Mouse (Mus musculus): ENCODE measurements around the gene Pcsk4. TPM values are rescaled to one million over a fixed set of nuclear protein-coding genes. Genes with fewer than 3 reads are reported as not detected.
A peak's percentile ranks its signal among the peaks of the same experiment; 100 is the strongest.

The Pcsk4 gene
- polyA plus RNA-seq, 1 experiment from 2014 or later: 2.1 TPM

- no peak overlapping the region for H3K27ac ChIP-seq (replicated peaks)
- H3K4me3 ChIP-seq: no peak overlapping the region
- H3K9ac ChIP-seq: no peak overlapping the region
- H3K4me1 ChIP-seq: peaks cover 5% of the 10 kb centered on the region
- H3K36me3 ChIP-seq: no peaks in the 10 kb centered on the region
- 88% methylated on average over 12 of the region's 12 CpGs for WGBS
- no peaks in the 10 kb centered on the region for H3K9me3 ChIP-seq
- ATAC-seq (ENCODE audit: extremely low read depth, insufficient number of reproducible peaks, low FRiP score, low TSS enrichment): no peak
- H3K4me2 ChIP-seq: no peak overlapping the region
- H3K27me3 ChIP-seq (replicated peaks): peaks cover 82% of the 10 kb centered on the region
Measured at GRCm38 (mm10) chr10:80336263-80336662, 7.0 kb upstream of the Pcsk4 start.

- Histone ChIP-seq H3K4me2 (peak overlapping the region; percentile 95; the same call in 1 of the 2 replicates), H3K9me3 (no peaks in the 10 kb centered on the region), H3K27ac (replicated peaks) (no peak overlapping the region), H3K27me3 (replicated peaks) (peaks cover 69% of the 10 kb centered on the region), H3K4me1 (peaks cover 22% of the 10 kb centered on the region), H3K9ac (no peak overlapping the region), H3K4me3 (no peak overlapping the region), H3K36me3 (no peaks in the 10 kb centered on the region)
- WGBS: 78% methylated on average over 5 of the region's 5 CpGs
- ATAC-seq (ENCODE audit: extremely low read depth, insufficient number of reproducible peaks, low FRiP score, low TSS enrichment): no peak
Measured at GRCm38 (mm10) chr10:80332525-80332989, 3.3 kb upstream of the Pcsk4 start.

- 0 out of 2 replicates have a peak overlapping the region, but pooled peaks have one; percentile 20 for H3K9ac ChIP-seq
- H3K27me3 ChIP-seq (replicated peaks): peaks cover 69% of the 10 kb centered on the region
- no peak overlapping the region for H3K27ac ChIP-seq (replicated peaks)
- H3K4me1 ChIP-seq: peaks cover 22% of the 10 kb centered on the region
- H3K4me3 ChIP-seq: no peak overlapping the region
- ATAC-seq (ENCODE audit: extremely low read depth, insufficient number of reproducible peaks, low FRiP score, low TSS enrichment): no peak
- H3K36me3 ChIP-seq: no peaks in the 10 kb centered on the region
- 39% methylated on average over 10 of the region's 10 CpGs for WGBS
- peak overlapping the region; percentile 95 for H3K4me2 ChIP-seq
- no peaks in the 10 kb centered on the region for H3K9me3 ChIP-seq
Measured at GRCm38 (mm10) chr10:80331636-80332524, 2.6 kb upstream of the Pcsk4 start.

- Histone ChIP-seq H3K9me3 (no peaks in the 10 kb centered on the region), H3K27me3 (replicated peaks) (peaks cover 66% of the 10 kb centered on the region), H3K27ac (replicated peaks) (no peak overlapping the region), H3K4me2 (peak overlapping the region; percentile 95), H3K4me1 (peaks cover 22% of the 10 kb centered on the region), H3K4me3 (peak overlapping the region; percentile 57), H3K36me3 (no peaks in the 10 kb centered on the region), H3K9ac (peak overlapping the region; percentile 81; the same call in 1 of the 2 replicates)
- 49% methylated on average over 2 of the region's 2 CpGs for WGBS
- ATAC-seq (ENCODE audit: extremely low read depth, insufficient number of reproducible peaks, low FRiP score, low TSS enrichment): no peak
Measured at GRCm38 (mm10) chr10:80330888-80331287, 1.6 kb upstream of the Pcsk4 start.

- H3K9ac ChIP-seq: peak overlapping the region; percentile 81
Measured at GRCm38 (mm10) chr10:80330084-80330483, 786 bp upstream of the Pcsk4 start.

GRCm38 (mm10) chr10:80325045-80325444, 4.3 kb downstream of the Pcsk4 start:
- H3K4me2 ChIP-seq: no peak overlapping the region
- H3K27me3 ChIP-seq (replicated peaks): peaks cover 45% of the 10 kb centered on the region
- no peak overlapping the region for H3K4me3 ChIP-seq
- H3K27ac ChIP-seq (replicated peaks): no peak overlapping the region
- H3K9ac ChIP-seq: no peak overlapping the region
- 77% methylated on average over 21 of the region's 21 CpGs for WGBS
- no peaks in the 10 kb centered on the region for H3K36me3 ChIP-seq
- no peaks in the 10 kb centered on the region for H3K9me3 ChIP-seq
- H3K4me1 ChIP-seq: peaks cover 29% of the 10 kb centered on the region
- no peak for ATAC-seq (ENCODE audit: extremely low read depth, insufficient number of reproducible peaks, low FRiP score, low TSS enrichment)

More at GRCm38 (mm10) chr10:80330084-80330483, 786 bp upstream of the Pcsk4 start:
- ATAC-seq (ENCODE audit: extremely low read depth, insufficient number of reproducible peaks, low FRiP score, low TSS enrichment): no peak
- Histone ChIP-seq H3K4me2 (peak overlapping the region; percentile 95), H3K27ac (replicated peaks) (no peak overlapping the region), H3K36me3 (no peaks in the 10 kb centered on the region), H3K4me1 (peaks cover 22% of the 10 kb centered on the region), H3K4me3 (peak overlapping the region; percentile 57), H3K27me3 (replicated peaks) (peaks cover 66% of the 10 kb centered on the region), H3K9me3 (no peaks in the 10 kb centered on the region)
- WGBS: under 1% methylated on average over 29 of the region's 41 CpGs

GRCm38 (mm10) chr10:80324120-80325037, 4.9 kb downstream of the Pcsk4 start:
- WGBS: 77% methylated on average over 17 of the region's 17 CpGs
- Histone ChIP-seq H3K9ac (peak overlapping the region; percentile 79), H3K4me2 (peak overlapping the region; percentile 94), H3K36me3 (no peaks in the 10 kb centered on the region), H3K4me3 (peak overlapping the region; percentile 65), H3K9me3 (no peaks in the 10 kb centered on the region), H3K27ac (replicated peaks) (no peak overlapping the region), H3K4me1 (peaks cover 29% of the 10 kb centered on the region), H3K27me3 (replicated peaks) (peaks cover 45% of the 10 kb centered on the region)
- no peak for ATAC-seq (ENCODE audit: extremely low read depth, insufficient number of reproducible peaks, low FRiP score, low TSS enrichment)

- Histone ChIP-seq H3K4me1 (peaks cover 29% of the 10 kb centered on the region), H3K9me3 (no peaks in the 10 kb centered on the region), H3K9ac (peak overlapping the region; percentile 79), H3K4me3 (peak overlapping the region; percentile 65), H3K27ac (replicated peaks) (no peak overlapping the region), H3K36me3 (peaks cover 7% of the 10 kb centered on the region), H3K4me2 (peak overlapping the region; percentile 94), H3K27me3 (replicated peaks) (peaks cover 45% of the 10 kb centered on the region)
- ATAC-seq (ENCODE audit: extremely low read depth, insufficient number of reproducible peaks, low FRiP score, low TSS enrichment): peak; percentile 49
- WGBS: 1% methylated on average over 43 of the region's 46 CpGs
Measured at GRCm38 (mm10) chr10:80323261-80324119, 5.8 kb downstream of the Pcsk4 start.

GRCm38 (mm10) chr10:80322811-80323211, 6.5 kb downstream of the Pcsk4 start:
- H3K4me1 ChIP-seq: peaks cover 29% of the 10 kb centered on the region
- H3K9ac ChIP-seq: peak overlapping the region; percentile 79
- WGBS: 4% methylated on average over 28 of the region's 28 CpGs
- H3K27me3 ChIP-seq (replicated peaks): peaks cover 48% of the 10 kb centered on the region
- H3K27ac ChIP-seq (replicated peaks): no peak overlapping the region; the same call in 1 of the 2 replicates
- H3K4me2 ChIP-seq: peak overlapping the region; percentile 94
- ATAC-seq (ENCODE audit: extremely low read depth, insufficient number of reproducible peaks, low FRiP score, low TSS enrichment): no peak
- H3K4me3 ChIP-seq: peak overlapping the region; percentile 65
- H3K9me3 ChIP-seq: no peaks in the 10 kb centered on the region
- H3K36me3 ChIP-seq: peaks cover 14% of the 10 kb centered on the region
